Mouse (Mus musculus): ENCODE results near the gene Styx. TPM values are rescaled to one million over a fixed set of nuclear protein-coding genes. Genes with fewer than 3 reads are reported as not detected.
"Not testable (repeated sequence)": the region's sequence is repeated elsewhere in the genome, so short reads cannot be mapped to it uniquely, and the experiment has no call there.

The Styx gene
- polyA plus RNA-seq, 1 experiment from 2014 or later = 65.3 TPM

DNA sequence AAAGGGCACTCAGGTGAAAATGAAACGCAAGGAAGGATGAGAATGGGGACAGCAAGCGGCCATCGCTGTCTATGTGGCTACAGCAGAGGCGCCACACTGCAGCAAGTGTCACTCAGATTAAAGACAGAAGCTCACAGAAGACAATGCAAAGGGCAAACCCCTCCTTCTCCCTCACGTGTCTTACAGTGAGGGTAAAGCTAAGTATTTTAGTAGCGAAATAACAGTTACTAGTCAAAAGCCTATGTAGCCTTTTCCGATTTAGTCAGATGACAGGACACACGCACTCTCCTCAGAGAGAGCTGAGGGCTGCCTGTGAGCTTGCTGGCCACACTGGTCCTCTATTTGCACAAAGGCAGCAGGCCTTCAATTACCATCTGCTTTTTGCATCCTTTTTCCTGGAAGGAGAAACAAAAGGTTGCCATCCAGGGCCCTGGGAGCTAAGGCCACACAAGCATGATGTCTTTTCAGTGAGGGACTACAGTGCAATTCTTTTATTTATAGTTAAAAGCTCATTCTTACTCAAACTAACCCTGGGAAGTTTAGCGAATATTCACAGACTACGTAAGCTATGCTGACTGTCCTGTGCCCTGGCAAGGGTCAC lies 112.1 kb downstream of the Styx start:
- no peak overlapping the region for H3K4me2 ChIP-seq (replicated peaks)
- no peaks in the 10 kb centered on the region for H3K9me3 ChIP-seq
- H3K36me3 ChIP-seq = peaks cover 47% of the 10 kb centered on the region
- H3K9ac ChIP-seq (replicated peaks) = no peak overlapping the region
- H3K4me1 ChIP-seq = peaks cover 16% of the 10 kb centered on the region
- peak overlapping the region; percentile 49 for H3K27ac ChIP-seq (replicated peaks)
- no peaks in the 10 kb centered on the region for H3K27me3 ChIP-seq
- peak; percentile 45; the same call in 1 of the 2 replicates for ATAC-seq (replicated peaks)
- 36% methylated on average over 10 of the region's 10 CpGs for WGBS
- H3K4me3 ChIP-seq = no peak overlapping the region

DNA sequence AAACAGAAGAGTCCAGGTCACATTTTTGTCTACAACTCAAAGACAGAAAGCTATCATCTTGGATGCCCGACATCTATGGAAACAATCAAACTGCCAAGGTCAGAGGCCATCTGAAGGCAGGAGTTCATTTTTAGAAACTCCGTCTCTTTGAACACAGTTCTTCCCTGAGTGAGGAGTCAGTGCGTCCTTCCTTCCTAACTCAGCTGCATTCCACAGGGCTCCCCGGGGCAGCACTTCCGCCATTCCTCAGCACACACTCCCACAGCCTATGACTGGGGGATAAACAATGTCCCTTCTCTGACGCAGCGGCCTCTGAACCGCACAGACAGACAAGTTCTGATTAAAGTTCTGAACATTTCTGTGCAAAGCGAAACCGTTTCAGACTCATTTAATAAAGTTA lies 112.7 kb downstream of the Styx start:
- Histone ChIP-seq H3K9me3 (no peaks in the 10 kb centered on the region), H3K36me3 (peaks cover 48% of the 10 kb centered on the region), H3K27me3 (no peaks in the 10 kb centered on the region), H3K4me2 (replicated peaks) (no peak overlapping the region), H3K4me3 (no peak overlapping the region), H3K4me1 (peaks cover 16% of the 10 kb centered on the region), H3K9ac (replicated peaks) (no peak overlapping the region), H3K27ac (replicated peaks) (no peak overlapping the region)
- ATAC-seq (replicated peaks) = no peak
- 28% methylated on average over 10 of the region's 10 CpGs for WGBS

DNA sequence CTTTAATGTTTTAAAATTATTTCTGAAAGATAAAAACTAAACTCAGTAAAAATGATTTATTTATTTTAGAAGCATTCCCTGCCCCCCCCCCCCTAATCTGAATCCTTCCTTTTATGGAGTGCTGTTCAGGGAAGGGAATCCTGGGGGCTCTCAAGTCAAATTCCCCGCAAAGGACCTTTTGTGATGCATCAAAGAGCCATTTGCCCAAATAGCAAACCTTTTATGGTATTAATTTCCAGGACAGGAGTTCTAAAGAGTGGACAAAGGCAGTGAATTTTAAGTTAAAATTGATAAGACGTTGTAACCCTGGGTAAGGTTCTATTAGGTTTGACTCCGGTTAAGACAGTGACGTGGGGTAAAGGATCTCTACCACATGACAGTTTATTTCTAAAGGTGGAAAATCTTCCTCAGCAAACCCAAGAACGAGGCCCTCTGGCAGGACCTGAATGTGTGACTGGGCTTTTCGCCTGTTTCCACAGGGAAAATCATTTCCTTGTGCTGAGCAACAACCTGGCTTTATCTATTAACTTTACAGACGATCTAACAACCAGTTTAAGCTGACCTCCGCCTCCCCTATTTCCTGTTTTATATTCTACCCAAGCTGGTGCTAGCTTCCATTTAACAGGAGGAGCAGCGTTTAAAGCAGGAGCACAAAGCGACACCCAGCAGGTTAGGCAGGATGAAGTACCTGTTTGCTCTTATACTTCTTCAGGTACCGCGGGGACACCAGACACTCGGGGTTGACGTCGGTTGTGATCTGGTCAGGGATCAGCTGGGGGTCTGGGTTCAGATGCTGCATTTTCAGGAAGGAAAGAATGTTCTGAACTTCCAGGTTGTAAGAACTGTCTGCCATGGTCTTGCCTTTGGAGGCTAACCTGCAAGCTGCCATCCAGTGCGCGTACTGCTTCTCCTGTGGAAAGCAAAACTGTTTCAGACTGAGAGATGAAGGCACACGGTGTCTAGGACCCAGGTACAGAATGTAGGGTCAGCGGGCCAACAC lies 113.4 kb downstream of the Styx start:
- peaks cover 51% of the 10 kb centered on the region for H3K36me3 ChIP-seq
- WGBS = 75% methylated on average over 19 of the region's 19 CpGs
- no peaks in the 10 kb centered on the region for H3K27me3 ChIP-seq
- no peak overlapping the region for H3K9ac ChIP-seq (replicated peaks)
- H3K27ac ChIP-seq (replicated peaks) = no peak overlapping the region
- ATAC-seq (replicated peaks) = no peak
- H3K4me1 ChIP-seq = peaks cover 16% of the 10 kb centered on the region
- H3K4me2 ChIP-seq (replicated peaks) = no peak overlapping the region
- H3K9me3 ChIP-seq = no peaks in the 10 kb centered on the region
- no peak overlapping the region for H3K4me3 ChIP-seq

GRCm38 (mm10) chr14:45466371-45466770 lies 115.5 kb downstream of the Styx start:
- H3K4me2 ChIP-seq (replicated peaks); ATAC-seq (replicated peaks); H3K4me3 ChIP-seq; H3K9me3 ChIP-seq; H3K27ac ChIP-seq (replicated peaks); H3K9ac ChIP-seq (replicated peaks); H3K27me3 ChIP-seq: not testable (repeated sequence)
- Histone ChIP-seq H3K4me1 (peaks cover 16% of the 10 kb centered on the region), H3K36me3 (peaks cover 48% of the 10 kb centered on the region)
- WGBS = 95% methylated on average over 8 of the region's 8 CpGs

DNA sequence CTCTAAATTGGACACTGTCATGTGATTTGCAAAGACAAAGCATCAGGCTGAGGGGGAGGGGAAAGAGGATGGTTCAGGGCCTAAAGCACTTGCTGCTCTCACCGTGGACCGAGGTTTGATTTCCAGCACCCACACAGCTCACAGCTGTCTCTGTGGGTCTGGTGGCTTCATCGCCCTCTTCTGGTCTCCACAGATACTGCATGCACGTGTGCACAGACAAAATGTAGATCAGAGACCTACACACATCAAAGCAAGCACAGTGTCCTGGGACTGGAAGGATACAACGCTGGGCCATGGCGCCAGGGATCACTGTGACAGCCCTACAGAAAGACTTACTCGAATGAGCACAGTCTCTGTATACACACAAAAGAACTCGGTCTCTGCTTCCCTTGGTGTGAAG lies 118.6 kb downstream of the Styx start:
- Histone ChIP-seq H3K27ac (replicated peaks) (no peak overlapping the region), H3K4me1 (no peaks in the 10 kb centered on the region), H3K27me3 (no peaks in the 10 kb centered on the region), H3K36me3 (peaks cover 47% of the 10 kb centered on the region), H3K9ac (replicated peaks) (no peak overlapping the region), H3K4me2 (replicated peaks) (no peak overlapping the region), H3K9me3 (no peaks in the 10 kb centered on the region), H3K4me3 (no peak overlapping the region)
- ATAC-seq (replicated peaks) = no peak
- 93% methylated on average over 8 of the region's 8 CpGs for WGBS

Small RNAs within 50 kb of the gene (microRNA-seq; reads per million reads assigned to microRNA genes)
- gene Gm25353 = not detected

Other genes with a start within 250 kb of the Styx start
- gene Gpr137c, start 131.4 kb upstream of the Styx start, polyA plus RNA-seq (2015; fragmentation: Nextera tagmentation; extraction: Ambion mirVana) = 12.8 and 13.8 TPM in 2 replicates
- 35.2 and 35.7 TPM in 2 replicates for gene Txndc16, start 130.8 kb upstream of the Styx start, polyA plus RNA-seq (2015; fragmentation: Nextera tagmentation; extraction: Ambion mirVana)
- gene Ero1l, start 32.3 kb upstream of the Styx start, polyA plus RNA-seq (2015; fragmentation: Nextera tagmentation; extraction: Ambion mirVana) = 22.8 and 24.1 TPM in 2 replicates
- 170 and 179 TPM in 2 replicates for gene Psmc6, start 21.3 kb upstream of the Styx start, polyA plus RNA-seq (2015; fragmentation: Nextera tagmentation; extraction: Ambion mirVana)
- 22.1 and 23.2 TPM in 2 replicates for gene Gnpnat1, start 53.8 kb downstream of the Styx start, polyA plus RNA-seq (2015; fragmentation: Nextera tagmentation; extraction: Ambion mirVana)
- gene Fermt2, start 179.0 kb downstream of the Styx start, polyA plus RNA-seq (2015; fragmentation: Nextera tagmentation; extraction: Ambion mirVana) = 62.8 and 72.2 TPM in 2 replicates

Data from forebrain, embryonic 15.5 days (tissue).